Mouse (Mus musculus): ENCODE data around the gene Ccdc63.
"Not testable (repeated sequence)": the region's sequence is repeated elsewhere in the genome, so short reads cannot be mapped to it uniquely, and the experiment has no call there.

Ccdc63 gene

DNA sequence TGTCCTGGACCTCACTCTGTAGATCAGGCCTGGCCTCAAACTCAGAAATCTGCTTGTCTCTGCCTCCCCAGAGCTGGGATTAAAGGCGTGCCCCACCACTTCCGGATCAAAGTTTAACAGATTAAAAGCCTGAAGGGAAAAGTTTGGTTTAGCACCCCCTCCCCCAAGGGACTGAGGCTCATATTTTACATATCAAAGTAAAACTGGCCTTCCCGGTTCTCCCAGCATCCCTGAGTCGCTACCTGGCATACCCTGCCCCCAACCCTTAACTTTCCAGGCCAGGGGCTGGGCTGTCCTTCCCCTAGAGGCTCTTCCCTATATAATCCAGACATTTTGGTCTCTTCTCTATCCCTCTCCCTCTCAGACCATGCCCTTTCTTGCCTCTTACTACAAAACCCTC is 8.6 kb upstream of the Ccdc63 start:
- no peak for DNase-seq (ENCODE audit: extremely low spot score, low spot score)

DNA sequence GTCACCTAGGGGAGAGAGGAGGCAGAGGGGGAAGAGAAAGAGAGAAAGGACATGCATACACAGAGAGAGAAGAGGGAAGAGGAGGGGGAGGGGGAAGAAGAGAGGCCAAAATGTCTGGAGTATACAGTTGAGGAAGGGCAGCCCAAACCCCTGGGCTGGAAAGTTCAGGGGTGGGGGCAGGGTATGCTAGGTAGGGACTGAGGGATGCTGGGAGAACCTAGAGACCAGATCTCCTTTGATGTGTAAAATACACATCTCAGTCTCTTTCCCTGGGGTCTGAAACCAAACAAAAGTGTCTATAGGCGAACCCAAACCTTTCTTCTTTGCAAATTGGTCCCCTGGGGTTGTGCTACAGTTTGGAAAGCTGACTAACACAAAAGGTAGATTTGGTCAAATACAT is 7.5 kb upstream of the Ccdc63 start:
- no peak for DNase-seq (ENCODE audit: extremely low spot score, low spot score)

DNA sequence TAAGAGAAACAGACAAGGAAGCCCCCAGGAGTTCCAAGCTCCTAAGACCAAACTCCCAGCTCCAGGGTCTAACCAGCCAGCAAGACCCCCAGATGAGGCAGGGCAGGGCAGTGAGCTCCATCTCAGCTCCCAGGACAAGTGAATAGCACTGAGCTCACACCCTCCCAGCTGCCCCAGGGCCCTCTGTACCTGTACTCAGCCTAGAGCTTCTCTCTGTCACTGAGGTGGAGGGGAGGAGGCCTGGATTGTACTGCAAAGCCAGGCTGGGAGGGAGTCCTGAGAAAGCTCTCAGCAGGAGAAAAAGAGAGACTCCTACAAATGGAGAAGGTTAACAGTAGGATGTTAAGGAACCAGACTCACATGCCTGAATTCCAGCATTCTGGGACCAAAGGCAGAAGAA is 6.0 kb upstream of the Ccdc63 start:
- DNase-seq (ENCODE audit: extremely low spot score, low spot score) = no peak

DNA sequence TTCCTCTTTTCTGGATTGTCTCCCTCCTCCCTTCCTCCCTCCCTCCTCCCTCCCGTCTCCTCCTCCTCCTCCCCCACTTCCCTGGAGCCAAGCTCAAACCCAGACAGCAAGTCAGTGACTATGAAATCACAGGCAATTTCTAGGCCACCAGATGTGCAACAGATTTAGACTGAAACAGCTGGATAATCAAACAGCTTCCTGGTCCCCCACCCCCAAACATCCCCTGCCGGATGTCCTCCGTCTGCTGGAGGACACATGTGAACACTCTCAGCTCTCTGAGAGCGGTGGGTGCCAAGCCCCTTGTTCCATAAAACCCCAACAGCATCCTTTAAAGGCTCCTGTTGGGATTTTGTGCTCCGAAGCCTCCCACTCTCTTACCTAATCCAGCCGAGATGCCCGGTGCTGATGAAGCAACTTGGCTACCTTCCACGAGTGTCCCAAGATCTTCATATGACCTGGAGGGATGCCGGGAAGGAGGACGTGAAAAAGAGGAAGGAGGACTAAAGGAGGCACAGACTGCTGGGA is 5.5 kb upstream of the Ccdc63 start:
- peak; percentile 53 for DNase-seq (ENCODE audit: extremely low spot score, low spot score)

DNA sequence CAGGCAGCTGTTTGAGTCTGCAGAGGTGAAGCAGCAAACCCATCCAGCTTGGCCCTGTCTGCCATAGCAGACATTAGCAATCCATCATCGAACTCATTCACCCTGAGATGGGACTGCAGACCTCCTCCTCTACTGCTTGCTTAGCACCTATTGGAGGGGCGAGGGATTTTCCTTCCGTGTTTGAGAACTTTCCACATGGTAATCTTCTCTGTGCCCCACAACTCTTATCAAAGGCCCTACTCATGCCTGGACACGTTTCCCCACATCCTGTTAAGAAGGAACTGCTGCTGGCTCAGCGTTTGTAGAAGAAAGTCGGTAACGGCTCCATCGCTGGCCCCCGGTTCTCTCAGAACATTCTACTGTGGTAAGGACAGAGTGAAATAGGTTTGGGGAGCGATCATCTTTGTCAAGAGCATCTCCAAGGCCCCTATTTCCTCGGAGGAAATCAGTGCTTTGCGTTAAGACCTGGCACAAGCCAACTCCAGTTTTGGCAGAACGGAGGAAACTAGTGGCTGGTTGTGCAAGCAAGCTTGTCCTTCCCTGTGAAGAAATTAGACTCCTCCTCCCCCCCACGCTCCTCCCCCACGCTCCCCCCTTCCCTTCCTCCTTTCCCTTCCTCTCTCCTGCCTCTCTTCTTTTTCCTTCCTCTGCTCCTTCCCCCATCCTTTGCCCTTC is 4.9 kb upstream of the Ccdc63 start:
- peak; percentile 23 for DNase-seq (ENCODE audit: extremely low spot score, low spot score)

DNA sequence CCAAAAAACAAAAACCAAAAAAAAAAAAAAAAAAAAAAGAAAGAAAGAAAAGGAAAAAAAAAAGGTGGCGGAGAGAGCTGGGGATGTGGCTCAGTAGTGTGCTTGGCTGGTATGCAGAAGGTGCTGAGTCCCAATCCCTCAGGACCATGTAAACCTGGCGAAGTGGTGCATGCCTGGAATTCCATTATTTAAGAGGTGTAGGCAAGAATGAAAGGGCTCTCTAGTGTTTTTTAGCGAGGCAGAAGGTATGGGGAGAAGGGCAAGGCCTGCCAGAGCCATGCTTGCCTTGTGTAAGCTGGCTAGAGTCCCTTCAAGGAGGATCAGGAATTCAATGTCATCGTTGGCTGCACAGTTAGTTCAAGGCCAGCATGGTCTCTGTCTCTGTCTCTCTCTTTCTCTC is 4.2 kb upstream of the Ccdc63 start:
- no peak for DNase-seq (ENCODE audit: extremely low spot score, low spot score)

DNA sequence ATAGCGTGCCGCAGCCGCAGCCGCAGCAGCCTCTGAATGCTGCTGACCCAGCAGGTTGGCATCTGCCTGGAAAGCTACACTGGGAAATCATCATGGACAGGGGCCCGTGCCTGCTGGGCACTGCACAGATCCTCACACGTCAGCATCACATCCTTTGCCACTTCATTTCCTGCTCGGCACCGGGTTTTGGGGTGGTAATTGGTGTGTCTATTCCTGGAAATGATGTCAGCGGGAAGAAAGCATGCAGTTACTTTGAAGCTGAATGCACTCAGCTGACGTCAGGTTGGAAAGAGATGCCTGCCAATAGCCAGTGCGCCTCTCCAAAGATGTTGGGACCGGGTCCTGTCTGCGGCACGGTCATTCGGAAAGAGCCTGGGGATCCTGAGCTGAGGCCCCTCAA is 2.9 kb upstream of the Ccdc63 start:
- DNase-seq (ENCODE audit: extremely low spot score, low spot score) = no peak

DNA sequence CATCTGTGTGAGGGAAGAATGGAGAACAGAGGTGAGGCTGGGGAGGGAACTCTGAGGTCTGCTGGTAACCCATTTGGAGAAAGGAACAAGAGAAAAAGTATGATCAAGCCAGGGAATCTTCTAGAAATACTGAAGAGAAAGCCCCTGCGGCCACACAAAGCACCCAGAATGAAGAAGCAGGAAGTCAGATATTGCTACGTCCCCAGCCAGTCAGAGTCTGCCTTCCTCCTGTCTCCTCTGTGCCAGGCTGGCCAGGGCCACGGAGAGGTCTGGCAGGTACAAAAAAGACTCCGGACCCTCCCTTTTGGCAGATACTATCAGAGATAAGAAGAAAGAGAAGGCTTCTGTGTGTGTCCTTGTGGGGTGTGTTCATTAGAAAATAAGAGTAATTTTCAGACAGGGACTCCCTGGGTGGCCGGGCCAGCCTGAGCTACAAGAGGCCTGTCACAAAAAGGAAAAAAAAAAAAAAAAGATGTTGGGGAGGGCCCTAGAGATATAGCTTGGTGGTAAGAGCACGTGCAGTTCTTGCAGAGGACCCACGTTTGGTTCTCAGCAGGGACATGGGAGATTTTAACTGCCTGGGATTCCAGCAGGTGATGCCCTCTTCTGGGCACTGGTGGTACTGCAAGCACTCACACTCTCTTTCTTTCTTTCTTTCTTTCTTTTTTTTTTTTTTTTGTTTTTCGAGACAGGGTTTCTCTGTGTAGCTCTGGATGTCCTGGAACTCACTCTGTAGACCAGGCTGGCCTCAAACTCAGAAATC is 1.8 kb upstream of the Ccdc63 start:
- DNase-seq (ENCODE audit: extremely low spot score, low spot score) = peak; percentile 48

DNA sequence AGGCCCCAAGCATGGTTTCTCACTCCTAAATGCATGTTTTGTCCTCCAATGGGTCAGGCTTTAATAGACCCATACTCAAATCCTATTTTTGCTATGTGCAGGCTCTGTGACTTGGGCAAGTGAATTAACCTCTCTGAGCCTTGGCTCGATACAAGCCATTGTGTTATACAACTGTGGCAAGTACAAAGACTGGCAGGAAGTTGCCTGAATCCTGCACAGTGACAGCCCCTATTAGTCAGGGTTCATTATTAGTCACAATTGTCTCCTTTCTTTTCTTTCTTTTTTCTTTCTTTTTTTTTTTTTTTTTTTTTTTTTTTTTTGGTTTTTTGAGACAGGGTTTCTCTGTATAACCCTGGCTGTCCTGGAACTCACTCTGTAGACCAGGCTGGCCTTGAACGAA is 852 bp downstream of the Ccdc63 start:
- not testable (repeated sequence) for DNase-seq (ENCODE audit: extremely low spot score, low spot score)

DNA sequence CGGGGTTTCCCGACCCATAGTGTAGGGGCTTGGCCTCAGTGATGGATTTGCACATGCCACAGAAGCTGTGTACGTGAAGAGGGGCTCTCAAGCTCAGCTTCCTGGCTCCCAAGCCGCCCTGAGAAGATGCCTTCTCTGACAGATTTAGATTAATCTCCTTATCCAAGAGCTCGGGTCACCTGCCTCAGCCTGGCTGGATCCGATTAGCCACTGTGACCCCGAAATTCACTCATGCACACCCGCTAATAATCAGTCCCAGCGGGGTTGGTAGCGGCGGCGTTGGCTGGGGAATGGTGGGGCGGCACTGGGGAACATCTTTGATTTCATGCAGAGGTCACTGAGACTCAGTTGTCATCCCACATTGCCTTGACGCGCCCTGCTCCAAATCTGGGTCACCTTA is 1.8 kb downstream of the Ccdc63 start:
- DNase-seq (ENCODE audit: extremely low spot score, low spot score) = no peak

DNA sequence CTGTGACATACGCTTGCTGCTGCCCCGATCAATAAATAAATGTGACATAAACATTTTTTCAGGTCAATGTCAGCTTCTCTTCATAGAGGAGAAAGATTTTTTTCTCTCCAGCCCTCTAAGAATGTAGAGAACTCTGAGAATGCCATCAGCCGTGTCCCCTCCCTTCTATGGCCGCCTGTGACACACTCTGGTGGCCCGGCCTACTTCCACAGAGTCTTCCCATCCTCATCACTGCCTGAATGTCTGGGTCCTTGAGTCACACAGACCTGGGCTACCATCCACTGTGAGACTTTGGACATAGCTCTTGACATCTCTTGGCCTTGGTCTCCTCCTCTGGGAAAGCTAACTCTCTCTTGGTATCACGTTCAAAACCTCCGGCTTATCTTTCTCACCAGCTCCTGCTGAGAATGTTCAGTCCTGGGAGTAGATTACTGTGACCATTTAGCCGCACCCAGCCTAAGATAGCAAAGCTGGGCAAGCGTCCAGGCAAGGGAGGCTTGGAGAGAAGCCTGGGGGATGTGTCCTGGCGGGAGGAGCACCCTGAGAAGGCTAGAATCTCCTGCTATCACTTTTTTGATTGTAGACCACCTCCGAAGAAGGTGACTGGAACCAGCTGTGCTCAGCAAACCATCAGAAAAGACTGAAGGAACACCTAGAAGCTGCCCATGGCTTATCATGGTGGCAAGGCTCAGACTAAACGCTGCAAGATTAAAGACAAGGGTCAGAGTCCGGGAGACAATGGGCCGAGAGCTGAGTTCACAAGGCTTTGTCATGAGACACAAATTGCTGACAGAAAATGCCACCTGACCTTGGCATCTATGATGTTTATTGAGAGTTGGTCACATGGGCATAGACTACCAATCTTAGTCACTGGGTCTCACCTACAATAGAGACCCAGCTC is 3.9 kb downstream of the Ccdc63 start:
- no peak for DNase-seq (ENCODE audit: extremely low spot score, low spot score)

DNA sequence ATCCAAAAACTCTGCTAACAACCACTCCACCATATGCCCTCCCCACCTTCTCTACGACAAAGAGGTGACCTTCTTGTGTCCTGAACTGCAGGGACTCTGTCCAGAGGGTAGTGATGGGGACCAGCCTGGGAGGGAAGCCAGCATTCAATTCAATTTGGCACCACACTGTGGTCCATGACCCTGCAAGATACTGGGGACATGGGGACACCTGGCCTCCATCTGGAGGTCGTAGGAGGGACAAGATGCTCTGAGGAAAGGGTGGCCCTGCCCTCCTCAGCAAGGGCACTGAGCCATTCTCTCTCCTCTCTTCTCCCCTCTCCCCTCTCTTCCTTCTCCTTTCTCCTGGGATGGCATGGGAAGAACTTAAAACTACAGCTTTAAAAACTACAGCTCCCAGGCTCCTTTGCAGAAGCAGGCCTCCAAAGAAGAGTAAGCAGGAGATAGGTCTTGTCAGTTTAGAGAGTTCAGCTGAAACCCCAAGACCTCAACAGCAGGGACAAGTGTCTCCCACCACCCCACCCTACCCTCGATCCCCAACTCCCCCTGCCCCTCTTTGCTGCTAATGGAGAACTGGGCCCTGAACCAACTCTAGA is 5.2 kb downstream of the Ccdc63 start:
- no peak for DNase-seq (ENCODE audit: extremely low spot score, low spot score)

DNA sequence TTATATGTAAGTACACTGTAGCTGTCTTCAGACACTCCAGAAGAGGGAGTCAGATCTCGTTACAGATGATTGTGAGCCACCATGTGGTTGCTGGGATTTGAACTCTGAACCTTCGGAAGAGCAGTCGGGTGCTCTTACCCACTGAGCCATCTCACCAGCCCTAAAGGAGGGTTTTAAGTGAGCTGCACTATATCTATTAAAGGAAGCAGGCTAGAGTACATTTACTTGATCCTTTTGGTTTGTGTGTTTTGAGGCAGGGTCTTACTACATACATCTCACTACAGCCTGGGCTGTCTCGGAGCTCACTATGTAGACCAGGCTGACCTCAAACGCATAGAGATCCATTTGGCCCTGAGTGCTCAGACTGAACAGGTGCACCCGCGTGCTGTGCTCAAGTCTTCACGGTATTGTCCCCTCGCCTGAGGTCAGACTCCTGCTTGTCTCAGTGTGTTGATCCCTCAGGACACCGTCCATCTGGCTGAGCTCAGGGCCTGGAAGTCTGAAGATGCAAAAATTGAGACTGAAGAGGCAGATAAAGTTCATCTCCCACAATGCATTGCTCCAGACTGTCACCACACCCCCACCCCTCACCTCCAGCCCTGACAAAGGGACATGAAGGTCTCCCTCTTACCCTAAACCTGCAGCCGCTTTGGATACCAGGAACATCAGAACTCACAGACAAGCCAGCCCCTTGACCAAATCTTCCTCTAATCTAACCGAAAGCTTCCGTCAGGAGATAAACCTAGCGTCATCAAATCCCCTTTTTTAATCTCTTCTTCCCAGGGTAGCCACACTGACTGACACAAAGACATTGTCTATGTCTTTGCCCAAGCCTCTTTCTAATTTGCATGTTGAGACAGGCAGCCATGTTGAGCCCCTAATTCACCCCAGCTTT is 6.0 kb downstream of the Ccdc63 start:
- no peak for DNase-seq (ENCODE audit: extremely low spot score, low spot score)

DNA sequence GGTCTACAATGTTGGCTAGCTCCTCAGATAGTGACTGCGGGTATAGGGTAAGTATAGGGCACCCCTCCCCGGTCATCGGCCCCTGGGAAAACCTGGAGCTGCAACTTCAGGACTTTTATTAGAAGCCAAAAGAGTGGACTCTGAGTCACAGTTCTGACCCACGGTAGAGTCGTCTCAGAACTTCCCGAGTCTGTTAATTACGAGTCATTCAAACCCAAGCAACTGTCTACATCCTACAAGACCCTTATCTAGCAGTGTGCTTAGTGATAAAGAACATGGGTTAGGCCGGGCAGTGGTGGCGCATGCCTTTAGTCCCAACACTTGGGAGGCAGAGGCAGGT is 7.6 kb downstream of the Ccdc63 start:
- DNase-seq (ENCODE audit: extremely low spot score, low spot score) = no peak

DNA sequence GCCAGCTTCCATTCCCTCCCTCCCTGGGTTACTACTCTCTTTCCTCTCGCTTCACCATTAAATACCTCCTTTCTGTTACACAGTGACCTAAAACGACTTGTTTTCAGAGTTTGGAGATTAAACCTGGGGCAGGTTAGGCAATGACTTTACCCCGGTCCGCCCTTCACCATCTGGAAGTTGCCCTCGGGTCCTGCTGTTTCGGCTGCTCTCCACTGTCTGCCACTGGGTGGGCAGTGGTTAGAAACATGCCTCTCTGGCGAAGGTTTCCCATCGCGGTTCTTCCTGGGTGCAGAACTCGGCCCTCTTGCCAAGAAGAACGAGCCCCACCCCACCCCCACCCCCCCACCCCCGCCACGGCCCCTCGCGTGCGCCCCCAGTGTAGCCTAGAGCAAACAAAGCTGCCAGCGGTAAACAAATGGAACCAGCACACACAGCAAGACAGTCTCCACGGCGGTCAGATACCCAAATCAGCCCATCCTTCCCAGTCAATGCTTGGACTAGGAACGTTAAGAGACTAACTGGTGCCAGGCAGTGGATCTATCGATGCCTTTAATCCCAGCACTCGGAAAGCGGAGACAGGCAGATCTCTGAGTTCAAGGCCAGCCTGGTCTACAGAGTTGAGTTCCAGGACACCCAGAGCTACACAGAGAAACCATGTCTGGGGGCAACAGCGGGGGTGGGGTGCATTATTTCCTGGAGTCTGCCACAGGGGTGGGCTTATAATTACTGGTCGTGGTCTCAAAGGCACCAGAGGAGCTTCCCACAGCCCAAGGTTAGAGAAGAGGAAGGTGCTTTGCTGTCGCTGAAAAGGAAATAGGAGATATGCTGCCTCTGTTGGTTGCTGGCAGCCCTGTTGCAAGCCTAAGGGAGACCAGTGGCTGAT is 8.2 kb downstream of the Ccdc63 start:
- DNase-seq (ENCODE audit: extremely low spot score, low spot score) = no peak

DNA sequence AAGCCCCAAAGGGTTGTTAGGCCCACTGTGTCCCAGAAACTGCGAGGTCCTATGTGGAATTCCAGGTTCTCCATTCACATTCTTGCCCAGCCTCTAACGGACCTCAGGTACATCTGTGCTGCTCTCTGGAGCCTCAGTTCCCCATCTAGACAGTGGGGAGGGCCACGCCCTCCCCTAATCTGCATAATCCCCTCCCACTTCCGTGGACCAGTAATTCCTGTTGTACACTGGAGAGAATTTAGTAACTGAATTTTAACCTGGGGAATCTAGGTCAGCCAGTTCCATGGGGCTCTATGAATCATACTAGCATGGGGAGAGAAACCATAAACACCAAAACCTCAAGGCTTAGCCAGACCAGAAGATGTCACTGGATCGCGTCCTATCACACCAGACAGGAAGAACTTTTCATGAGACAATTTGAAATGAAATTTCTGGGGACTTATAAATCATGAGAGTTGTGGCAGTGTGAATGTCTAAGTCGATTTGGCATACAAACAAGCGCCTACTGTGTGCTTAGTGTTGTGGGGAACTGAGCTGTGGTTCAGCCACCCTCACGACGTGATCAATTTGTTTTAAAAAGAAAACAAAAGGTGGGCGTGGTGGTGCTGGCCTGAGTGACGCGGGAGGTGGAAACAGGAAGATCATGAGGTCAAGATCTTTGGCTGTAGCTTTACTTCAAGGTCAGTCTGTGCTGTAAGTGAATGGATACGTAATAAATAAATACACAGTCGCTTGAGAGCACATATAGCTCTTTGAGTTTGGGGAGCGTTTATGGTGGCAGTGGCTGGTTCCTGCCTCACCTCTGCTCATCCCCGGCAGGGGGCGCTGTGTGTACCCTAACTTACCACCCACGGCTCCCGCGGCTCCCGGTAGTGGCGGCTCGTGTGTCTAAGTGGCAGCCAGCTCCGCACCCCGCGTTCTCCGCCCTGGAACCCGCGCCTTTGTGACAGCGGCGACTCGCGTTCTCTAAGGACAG is 9.3 kb downstream of the Ccdc63 start:
- peak; percentile 89 for DNase-seq (ENCODE audit: extremely low spot score, low spot score)

DNA sequence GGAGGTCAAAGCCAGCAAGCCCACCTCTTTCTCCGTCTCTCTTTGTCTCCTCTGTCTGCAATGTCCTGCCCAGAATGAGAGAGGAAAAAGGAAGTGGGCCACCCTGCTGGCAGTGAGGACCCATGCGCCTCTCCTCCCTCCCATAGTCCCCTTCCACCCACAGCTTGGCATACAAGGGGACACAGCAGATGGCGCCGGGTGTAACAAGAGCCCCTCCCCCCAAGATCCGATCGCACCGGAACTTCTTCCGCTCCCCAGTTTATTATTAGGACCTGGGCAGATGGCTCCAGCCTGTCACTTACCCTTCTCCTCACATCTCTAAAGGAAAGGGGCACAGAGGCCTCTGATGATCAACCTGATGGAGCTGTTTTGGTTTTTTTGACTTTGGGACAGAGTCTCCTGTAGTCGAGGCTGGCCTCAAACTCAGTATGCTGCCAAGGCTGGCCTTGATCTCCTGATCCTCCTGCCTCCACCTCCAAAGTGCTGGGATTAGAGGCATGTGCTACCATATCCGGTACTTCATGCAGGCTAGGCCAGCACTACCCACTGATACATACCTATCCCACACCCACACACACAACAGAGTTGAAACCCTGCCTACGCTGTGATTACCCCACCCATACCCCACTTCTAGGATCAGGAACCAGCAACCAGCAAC is 10.2 kb downstream of the Ccdc63 start:
- DNase-seq (ENCODE audit: extremely low spot score, low spot score) = no peak
